Mouse (Mus musculus) brain, embryonic 18.5 days (tissue): ENCODE data around the gene Dlgap1.

Source experiments
- DNase-seq: peaks from one replicate; pipeline ENCODE4 v3.0.0-alpha.2; 2012; ENCODE audit warnings: low read depth, low spot score

Gene Dlgap1

GRCm38 (mm10) chr17:70457103-70457502, 488.2 kb downstream of the Dlgap1 start:
- no peak for DNase-seq

- DNase-seq = no peak
These were observed 493.4 kb downstream of the Dlgap1 start for GRCm38 (mm10) chr17:70462231-70462630.

- DNase-seq = no peak
These were observed 494.1 kb downstream of the Dlgap1 start for GRCm38 (mm10) chr17:70462771-70463491.

DNA sequence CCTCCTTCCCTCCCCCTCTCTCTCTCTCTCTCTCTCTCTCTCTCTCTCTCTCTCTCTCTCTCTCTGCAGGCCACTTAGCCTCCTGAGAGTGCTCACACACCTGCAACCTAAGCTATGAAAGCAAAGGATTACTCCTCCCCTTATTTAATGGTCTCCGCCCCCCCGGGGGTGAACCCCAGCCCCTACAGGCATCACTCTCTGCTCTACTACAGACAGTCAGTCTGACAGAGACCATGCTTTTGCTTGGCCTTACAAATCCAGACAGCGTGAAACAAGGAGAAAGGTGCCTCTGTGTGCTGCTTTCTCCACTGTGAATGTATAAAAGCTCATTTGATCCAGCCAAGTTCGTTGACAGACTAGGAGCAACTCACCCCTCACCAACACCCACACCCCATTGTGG, 497.5 kb downstream of the Dlgap1 start:
- DNase-seq = no peak

GRCm38 (mm10) chr17:70470970-70471371, 502.1 kb downstream of the Dlgap1 start:
- DNase-seq = no peak

DNA sequence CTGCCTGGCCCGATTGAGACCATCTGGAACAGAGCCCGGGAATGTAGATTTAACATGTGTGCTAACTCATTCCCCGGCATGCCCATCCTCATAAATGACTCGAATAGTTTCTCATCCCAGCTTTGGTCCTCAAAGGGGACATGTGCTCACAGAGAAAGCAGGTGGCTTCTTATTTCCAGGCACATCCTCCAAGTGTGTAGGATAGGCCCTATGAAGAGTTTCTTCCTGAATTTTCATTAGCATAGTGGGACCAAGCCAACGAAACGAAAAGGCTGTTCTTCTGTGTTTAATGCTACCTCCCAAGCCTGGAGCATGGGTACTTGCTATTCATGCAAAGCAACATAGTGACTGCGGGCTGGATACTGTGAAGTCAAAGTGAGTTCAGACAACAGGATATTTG, 503.3 kb downstream of the Dlgap1 start:
- DNase-seq = no peak

GRCm38 (mm10) chr17:70473871-70474270, 505.0 kb downstream of the Dlgap1 start:
- no peak for DNase-seq

GRCm38 (mm10) chr17:70483716-70484115, 514.8 kb downstream of the Dlgap1 start:
- no peak for DNase-seq

GRCm38 (mm10) chr17:70485668-70486067, 516.8 kb downstream of the Dlgap1 start:
- no peak for DNase-seq

- DNase-seq = no peak
These were observed 517.4 kb downstream of the Dlgap1 start for GRCm38 (mm10) chr17:70486259-70486658.

- DNase-seq = no peak
These were observed 518.0 kb downstream of the Dlgap1 start for GRCm38 (mm10) chr17:70486831-70487230.

DNA sequence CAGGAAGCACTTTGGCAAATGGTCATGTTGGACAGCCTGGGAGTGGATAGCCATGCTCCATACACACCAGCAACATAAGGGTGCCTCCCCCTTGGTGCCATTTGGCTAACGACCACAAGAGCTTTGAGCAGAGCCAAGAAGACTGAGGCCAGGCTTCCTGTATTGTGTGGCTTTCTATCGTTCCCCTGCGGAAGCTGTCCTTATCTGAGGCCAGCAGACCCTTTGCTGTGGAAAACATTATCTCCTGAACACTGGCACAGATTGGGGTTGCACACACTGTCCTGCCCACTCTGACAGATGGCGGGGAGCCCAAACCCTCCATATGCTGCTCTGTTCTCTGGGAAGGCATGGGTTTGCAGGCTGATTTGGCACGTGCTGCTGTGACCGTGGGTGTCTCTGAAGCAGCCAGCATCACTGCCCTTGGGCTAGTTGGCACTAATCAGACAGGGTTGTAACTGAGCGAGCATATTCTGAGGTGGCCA, 520.0 kb downstream of the Dlgap1 start:
- DNase-seq = peak; percentile 59

GRCm38 (mm10) chr17:70491575-70491974, 522.7 kb downstream of the Dlgap1 start:
- DNase-seq = no peak

GRCm38 (mm10) chr17:70494338-70494737, 525.5 kb downstream of the Dlgap1 start:
- DNase-seq = no peak

DNA sequence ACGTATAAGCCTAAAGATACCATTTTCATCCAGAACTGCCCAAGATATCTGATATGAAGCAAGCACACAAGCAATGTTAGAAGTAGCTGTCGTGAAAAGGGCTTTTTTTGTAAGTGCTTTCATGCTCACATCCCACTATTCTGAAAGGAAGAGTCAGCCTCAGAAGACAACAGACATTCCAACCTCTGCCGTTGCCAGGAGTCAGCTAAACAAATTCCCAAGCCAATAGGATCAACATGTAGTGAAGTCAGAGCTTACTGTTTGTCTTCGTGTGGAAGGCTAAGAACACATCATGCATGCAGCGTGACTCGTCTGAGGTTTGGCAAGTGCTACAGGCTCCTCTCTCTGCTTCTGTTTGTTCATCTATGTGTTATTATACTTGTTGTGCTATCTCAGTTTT, 529.4 kb downstream of the Dlgap1 start:
- DNase-seq = no peak

DNA sequence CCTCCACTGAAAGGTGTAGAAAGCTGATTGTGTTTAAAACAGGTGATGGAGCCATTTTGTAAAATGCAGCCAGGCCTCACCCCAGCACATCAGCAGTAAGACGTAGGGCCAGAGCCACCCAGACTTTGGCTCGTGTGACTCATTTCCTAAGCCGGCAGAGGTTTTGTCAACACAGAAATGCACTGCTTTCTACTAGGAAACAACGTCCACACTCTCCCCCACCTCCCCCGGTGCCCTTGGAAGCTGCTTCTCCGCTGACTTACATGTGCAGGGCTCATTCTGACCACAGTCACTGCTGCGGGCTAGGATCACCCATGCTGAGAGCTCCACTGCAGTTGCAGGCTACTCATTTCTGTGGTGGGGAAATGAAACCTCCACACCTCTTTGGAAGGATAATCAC, 533.1 kb downstream of the Dlgap1 start:
- no peak for DNase-seq

DNA sequence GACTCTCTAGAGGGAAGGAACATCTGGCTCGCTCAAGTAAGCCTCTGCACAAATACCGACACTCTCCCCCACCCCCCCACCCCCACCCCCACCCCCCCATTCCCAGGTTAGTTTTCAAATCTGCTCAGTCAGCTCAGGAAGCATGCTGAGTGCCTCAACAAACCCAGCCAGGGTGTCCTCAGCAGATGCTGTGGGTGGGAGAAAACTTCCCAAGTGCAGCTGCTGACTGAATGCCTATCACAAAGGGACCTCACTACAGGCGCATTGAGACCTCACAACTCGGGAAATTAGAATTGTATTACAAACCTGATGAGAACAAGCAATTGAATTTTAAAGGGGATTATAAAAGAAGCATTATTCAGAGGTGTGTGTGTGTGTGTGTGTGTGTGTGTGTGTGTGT, 538.9 kb downstream of the Dlgap1 start:
- no peak for DNase-seq

DNA sequence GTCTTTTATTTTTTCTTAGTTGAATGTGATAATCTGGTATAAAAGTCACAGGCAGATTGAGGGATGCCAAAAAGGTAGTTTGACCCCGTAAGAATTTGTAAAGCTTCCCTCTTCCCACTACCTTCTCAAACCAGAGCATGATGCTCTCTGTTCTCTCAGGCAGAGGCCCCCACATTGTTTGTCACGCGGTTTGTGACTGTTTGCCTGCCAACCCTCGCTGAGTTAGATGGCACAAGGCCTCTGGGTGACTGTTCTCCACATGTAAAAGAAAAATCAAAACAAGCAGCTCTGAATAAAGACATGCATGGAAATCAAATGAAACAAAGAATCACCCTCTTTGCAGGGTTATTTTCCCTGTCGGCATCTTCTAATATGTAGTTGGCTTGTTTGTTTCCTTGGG, 541.6 kb downstream of the Dlgap1 start:
- DNase-seq = no peak

GRCm38 (mm10) chr17:70511401-70511800, 542.5 kb downstream of the Dlgap1 start:
- DNase-seq = no peak

DNA sequence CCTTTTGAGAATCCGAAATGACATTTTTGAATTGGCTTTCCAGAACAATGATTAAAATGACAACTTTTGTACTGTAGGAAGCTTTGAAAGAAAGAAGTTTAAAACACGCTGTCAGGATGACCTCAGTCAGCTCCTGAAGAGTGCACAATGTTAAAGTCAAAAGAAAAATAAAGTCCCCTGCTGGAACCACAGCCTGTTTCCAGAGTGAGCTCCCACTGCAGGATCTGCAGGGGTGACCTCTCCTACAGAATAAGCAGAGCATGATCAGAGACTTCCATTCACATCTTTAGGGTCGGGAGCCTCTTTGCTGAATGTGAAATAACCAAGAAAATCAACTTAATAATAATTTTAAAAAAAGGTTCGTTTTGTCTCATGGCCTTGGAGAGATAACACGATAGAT, 544.9 kb downstream of the Dlgap1 start:
- DNase-seq = no peak

DNA sequence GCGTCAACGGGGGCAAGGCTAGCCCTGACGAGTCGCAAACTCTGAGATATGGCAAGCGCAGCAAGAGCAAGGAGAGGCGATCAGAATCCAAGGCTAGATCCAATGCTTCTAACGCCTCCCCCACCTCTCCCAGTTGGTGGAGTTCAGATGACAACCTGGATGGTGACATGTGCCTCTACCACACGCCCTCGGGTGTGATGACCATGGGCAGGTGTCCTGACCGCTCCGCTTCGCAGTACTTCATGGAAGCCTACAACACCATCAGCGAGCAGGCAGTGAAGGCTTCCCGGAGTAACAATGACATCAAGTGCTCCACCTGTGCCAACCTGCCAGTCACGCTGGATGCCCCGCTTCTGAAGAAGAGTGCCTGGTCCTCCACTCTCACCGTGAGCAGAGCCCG, 547.6 kb downstream of the Dlgap1 start:
- no peak for DNase-seq

GRCm38 (mm10) chr17:70517333-70517732, 548.5 kb downstream of the Dlgap1 start:
- DNase-seq = no peak

- no peak for DNase-seq
These were observed 552.4 kb downstream of the Dlgap1 start for GRCm38 (mm10) chr17:70521058-70521851.
